Mouse (Mus musculus): ENCODE results near the gene Sdad1.
A peak's percentile ranks its signal among the peaks of the same experiment; 100 is the strongest.

The Sdad1 gene

GRCm38 (mm10) chr5:92309681-92310511 is at the start of gene Sdad1:
Gene Sdad1, minus strand, starts transcription at chr5:92310479.
- peak; percentile 88 for DNase-seq (ENCODE audit: extremely low read depth, insufficient read length, low spot score)

DNA sequence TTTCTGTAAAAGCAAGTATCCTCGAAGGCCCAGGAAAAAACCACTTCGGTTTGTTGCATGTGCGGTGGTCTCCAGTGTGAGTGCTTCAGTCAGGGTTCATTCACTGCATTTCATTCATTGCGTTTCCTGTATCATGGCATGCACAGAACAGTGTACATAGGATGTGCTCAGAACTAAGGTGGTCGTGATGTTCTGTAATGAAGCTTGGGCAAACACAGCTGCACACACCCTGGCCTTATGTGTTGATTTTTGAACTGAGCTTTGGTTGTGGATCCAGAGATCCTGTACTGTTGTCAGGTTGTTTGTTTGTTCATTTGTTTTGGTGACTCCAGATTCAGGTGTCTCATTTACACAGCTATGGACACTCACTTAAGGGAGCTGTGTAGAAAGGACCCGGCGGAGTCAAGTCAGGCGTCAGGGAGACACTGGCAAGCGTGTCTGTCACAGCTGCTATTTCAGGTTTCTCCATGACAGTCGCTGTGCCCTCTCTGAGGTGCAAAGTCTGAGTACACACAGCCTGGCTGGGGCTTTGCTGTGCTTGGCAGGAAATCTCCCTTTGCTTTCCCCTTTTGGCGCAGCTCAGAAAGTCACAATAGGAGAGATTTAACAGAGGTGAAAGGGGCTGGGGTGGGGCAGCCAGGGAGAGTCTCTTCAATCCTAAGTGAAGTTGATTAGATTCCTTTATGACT is 48.6 kb upstream of the Sdad1 start:
- DNase-seq (ENCODE audit: extremely low read depth, insufficient read length, low spot score): no peak

- no peak for DNase-seq (ENCODE audit: extremely low read depth, insufficient read length, low spot score)
Observed at GRCm38 (mm10) chr5:92358033-92358432, 47.8 kb upstream of the Sdad1 start.

GRCm38 (mm10) chr5:92353517-92353916 is 43.2 kb upstream of the Sdad1 start:
- DNase-seq (ENCODE audit: extremely low read depth, insufficient read length, low spot score): peak; percentile 61

- peak; percentile 36 for DNase-seq (ENCODE audit: extremely low read depth, insufficient read length, low spot score)
Observed at GRCm38 (mm10) chr5:92352716-92353115, 42.4 kb upstream of the Sdad1 start.

DNA sequence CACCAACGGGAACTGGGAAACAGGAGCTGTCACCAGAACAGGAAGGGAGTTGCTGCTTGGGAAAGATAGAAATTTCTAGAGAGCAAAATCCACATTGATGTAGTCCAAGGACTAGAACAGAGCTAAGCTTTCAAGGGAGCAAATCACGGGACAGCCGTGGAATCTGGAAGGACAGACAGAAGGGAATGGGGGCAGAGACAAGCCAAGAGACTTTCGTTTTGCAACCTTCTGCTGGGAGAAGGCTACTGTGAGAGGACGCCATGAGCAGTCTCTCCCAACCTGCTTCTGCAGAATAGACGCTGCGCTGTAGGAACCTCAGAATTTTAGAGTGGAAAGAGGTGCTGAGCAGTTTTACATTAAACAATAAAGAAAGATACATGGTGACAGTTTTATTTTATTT is 39.5 kb upstream of the Sdad1 start:
- no peak for DNase-seq (ENCODE audit: extremely low read depth, insufficient read length, low spot score)

DNA sequence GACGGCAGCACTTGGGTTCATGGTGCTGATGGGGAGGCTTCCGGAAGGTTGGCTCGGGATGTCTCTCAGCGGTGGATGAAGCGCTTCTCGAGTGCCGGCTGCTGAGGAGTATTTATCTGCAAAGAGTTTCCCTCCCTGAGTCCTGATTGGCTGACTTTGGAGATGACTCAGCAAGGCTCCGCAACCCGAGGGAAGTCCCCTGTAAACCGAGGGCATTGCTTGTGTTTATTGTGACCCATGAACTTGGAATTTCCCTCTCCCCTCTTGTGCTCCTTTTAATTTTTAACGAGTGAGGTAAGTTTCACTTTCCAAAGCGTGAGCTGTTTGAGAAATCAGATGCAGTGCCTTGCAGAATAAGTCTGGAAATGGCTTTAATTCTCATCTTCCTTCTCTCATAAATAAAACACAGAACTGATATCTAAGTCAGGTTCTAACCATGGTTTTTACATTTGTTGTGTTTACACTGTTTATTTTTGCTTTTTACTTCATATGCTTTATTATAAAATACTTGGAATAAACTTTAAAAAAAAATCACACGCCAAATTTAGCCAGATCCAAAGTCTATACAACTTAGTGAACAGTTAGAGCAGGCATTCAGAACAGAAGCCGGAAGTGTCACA is 38.6 kb upstream of the Sdad1 start, which contains the start of gene Cxcl10:
TSS of gene Cxcl10 (minus strand) at position 96 of the 620 bp plus-strand sequence.
- peak; percentile 62 for DNase-seq (ENCODE audit: extremely low read depth, insufficient read length, low spot score)

- no peak for DNase-seq (ENCODE audit: extremely low read depth, insufficient read length, low spot score)
Observed at GRCm38 (mm10) chr5:92345006-92345405, 34.7 kb upstream of the Sdad1 start.

DNA sequence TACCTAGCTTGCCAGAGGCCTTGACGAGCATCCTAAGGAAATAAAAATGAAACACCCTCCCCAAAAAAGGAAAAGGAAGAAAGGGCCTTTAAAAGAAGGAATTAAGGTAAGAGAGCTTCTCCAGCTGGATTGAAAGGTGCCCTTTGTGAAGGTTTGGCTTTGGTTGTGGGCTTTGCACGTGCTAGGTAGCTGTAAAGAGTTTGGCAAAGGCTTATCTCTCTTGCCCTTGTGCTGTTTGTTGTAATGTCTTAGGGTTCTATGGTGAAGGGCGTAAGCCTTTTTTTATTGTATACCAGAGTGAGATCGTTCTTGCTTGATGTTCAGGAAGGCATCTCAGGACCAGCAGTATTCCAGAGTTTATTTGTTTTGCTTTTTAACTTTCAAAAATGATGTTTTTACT is 30.3 kb upstream of the Sdad1 start:
- DNase-seq (ENCODE audit: extremely low read depth, insufficient read length, low spot score): no peak

DNA sequence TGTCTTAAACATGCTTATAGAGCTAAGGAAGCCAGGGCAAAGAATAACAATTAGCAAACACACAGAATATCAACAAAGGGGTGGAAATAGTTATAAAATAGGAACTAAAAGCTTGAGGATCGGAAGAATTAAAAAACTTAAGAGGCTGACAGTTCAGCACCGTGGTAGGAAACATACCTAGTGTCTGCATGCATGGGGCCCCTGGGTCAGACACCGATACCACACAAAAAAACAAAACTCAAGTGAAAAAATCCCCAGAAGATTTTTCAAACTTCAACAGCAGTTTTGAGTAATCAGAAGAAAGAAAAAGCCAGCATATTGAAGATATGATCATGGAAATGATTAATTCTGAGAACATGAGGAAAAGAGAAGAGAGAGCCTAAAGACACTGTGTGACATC is 26.5 kb upstream of the Sdad1 start:
- no peak for DNase-seq (ENCODE audit: extremely low read depth, insufficient read length, low spot score)

- no peak for DNase-seq (ENCODE audit: extremely low read depth, insufficient read length, low spot score)
Observed at GRCm38 (mm10) chr5:92332359-92332840, 22.1 kb upstream of the Sdad1 start.

DNA sequence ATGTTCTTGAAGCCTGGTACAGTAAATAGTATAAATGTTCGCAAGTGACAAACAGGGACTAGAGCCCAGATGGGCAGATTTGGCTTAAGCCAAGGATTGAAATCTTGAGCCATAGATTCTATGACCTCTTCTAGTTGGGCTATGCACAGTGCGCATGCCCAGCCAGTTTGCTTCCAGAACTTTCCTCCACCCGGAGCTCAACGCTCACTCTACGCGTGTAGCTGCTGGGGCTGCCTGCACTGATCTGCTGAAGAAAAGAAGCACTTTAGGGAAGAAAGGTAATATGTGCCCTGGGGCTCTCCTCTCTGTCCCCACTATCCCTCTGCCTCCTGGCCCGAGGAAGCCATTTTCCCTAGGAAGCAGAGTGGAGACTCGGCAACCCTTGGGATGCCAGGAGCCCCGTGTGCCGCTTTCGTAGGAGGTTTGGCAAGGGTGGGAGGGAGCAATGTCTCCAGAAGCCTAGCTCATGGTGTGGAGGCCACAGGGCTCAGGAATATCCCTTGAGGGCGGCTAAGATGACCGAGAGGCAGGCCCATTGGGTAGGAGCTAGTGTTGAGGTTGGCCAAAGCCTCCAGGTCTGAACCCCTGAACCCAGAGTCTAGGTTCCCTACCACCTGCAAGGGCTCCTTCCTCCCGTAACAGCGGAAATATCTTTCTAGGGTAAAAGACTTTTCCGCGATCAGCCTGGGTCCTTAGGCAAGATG is 21.5 kb upstream of the Sdad1 start, which contains the start of gene Art3:
TSS of gene Art3 (plus strand) at position 193 of the 704 bp plus-strand sequence.
- no peak for DNase-seq (ENCODE audit: extremely low read depth, insufficient read length, low spot score)

GRCm38 (mm10) chr5:92331122-92331521 is 20.8 kb upstream of the Sdad1 start:
- DNase-seq (ENCODE audit: extremely low read depth, insufficient read length, low spot score): no peak

DNA sequence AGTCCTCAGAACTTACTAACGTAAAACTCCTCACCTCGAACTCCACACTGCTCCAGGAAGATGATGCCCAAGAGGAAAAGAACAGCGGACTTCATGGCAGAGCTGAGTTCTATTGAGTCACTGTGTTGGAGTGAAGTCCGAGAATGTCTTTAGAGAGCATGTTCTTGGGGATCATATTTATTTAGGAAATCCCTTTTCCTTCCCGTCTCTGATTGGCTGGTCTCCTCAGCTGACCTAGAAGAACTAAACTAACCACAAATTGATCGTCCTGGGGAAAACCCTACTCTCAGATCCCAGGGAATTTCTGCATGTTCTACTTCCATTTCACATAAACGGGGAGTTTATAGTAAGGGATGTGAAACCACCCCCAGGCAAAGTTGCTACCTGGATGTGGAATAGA is 17.6 kb upstream of the Sdad1 start, which contains the start of gene Cxcl9:
TSS of gene Cxcl9 (minus strand) at position 151 of the 400 bp plus-strand sequence.
- no peak for DNase-seq (ENCODE audit: extremely low read depth, insufficient read length, low spot score)

- no peak for DNase-seq (ENCODE audit: extremely low read depth, insufficient read length, low spot score)
Observed at GRCm38 (mm10) chr5:92327367-92327766, 17.1 kb upstream of the Sdad1 start.

DNA sequence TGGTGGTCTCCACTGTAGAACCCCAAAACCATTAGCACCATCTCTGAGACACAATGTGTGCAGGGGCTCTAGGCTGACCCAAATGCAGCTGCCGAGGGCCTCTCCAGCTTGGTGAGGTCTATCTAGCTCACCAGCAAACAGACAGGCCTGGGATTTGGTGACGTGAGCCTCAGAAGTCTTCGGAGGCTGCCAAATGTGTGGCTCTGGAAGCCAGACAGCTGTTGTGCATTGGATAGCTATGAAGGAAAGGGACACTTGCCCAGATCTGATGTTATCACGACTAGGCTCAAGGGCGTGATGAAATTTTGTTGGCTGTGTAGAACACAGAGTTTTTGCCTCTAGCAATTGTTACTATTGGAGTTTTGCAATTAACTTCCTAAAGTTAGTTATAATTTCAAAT is 13.0 kb upstream of the Sdad1 start:
- DNase-seq (ENCODE audit: extremely low read depth, insufficient read length, low spot score): no peak

DNA sequence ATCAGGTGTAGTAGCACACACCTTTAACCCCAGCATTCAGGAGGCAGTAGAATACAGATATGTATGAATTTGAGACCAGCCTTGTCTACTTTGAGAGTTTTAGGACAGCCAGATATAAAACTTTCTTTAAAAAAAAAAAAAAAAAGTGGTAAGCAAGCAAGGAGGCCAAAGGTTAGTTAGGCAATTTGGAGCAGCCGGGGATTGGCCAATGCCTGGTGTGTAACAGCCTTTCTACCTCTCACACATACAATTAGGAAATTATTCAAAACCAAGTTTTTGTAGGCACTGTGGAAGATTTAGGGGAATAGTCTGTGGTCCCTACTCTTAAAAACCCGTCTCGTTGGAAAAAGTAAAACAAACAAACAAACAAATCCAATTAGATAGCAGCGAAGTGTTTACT is 12.3 kb upstream of the Sdad1 start:
- DNase-seq (ENCODE audit: extremely low read depth, insufficient read length, low spot score): no peak

DNA sequence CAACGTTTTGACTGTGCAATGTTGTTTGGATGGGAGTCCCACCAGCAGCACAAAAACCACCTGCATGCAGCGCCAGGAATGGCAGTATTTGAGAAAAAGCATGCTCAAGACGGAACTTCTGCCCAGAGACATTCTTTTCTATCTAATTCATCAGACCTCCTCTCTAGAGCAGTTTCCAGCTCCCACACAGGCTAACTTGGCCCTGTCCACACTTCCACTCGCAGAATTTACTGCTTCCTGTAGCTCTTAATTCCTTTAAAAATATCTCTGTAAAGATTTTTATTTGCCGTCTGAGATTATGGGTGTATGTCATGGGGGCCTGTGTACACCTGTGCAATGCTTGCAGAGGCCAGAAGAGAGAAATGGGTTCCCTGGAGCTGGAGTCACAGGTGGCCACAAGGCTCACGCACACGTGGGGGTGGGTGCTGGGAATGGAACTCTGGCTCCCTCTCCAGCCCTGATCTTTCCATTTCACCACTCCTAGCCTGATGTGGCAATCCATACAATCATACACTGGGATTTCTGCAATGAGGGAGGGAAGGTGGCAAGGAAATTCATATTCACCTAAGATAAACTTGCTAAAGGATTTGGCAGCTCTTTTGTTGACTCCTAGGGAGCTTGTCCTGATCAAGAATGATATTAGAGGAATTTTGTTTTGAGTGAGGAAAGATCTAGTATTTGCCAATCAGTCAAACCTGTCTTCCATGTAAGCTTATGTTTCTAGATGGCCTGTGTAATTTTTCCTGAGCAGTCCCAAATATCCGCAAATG is 11.5 kb upstream of the Sdad1 start:
- DNase-seq (ENCODE audit: extremely low read depth, insufficient read length, low spot score): no peak

GRCm38 (mm10) chr5:92318596-92318995 is 8.3 kb upstream of the Sdad1 start:
- no peak for DNase-seq (ENCODE audit: extremely low read depth, insufficient read length, low spot score)

DNA sequence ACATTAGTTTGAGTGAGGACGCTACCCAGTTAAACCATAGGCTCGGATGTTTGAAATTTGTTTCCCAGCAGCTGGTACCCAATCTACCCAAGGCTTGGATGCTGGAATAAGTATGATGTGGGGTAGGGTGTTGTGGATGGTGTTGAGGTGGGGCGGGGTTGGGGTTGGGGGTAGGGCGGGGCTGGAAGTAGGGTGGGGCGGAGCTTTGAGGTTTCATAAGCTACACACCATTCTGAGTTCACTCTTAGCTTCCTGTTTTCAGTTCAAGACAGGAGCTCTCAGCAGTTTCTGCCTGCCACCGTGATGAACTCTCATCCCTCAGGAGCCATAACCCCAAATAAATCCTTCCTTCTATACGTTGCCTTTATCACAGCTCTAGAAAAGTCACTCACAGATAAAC is 7.8 kb upstream of the Sdad1 start:
- no peak for DNase-seq (ENCODE audit: extremely low read depth, insufficient read length, low spot score)
